Mouse (Mus musculus): ENCODE results near the gene Ckap2l. TPM values are rescaled to one million over a fixed set of nuclear protein-coding genes. Genes with fewer than 3 reads are reported as not detected.

Ckap2l gene
- total RNA-seq, 2 experiments from 2014 or later = 37.8 to 45.4 TPM

DNA sequence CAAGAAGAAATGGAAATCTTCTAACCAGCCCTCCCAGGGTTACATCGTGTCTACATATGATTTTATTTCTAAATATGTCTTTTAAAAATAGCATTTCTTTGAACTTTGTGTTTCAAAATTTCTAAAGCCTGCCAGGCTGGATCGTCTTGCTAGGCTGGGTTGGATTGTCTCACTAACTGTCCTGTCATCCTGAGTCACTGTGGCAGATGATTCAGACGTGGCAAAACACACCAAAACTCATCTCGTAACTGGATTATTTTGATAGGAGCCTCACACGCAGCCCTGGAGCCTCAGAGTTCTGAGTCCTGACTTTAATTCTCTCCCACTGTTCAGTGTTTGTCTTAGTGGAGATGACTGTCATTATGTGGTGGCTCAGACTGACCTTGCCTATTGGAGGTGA is 33.9 kb downstream of the Ckap2l start:
- DNase-seq = no peak

DNA sequence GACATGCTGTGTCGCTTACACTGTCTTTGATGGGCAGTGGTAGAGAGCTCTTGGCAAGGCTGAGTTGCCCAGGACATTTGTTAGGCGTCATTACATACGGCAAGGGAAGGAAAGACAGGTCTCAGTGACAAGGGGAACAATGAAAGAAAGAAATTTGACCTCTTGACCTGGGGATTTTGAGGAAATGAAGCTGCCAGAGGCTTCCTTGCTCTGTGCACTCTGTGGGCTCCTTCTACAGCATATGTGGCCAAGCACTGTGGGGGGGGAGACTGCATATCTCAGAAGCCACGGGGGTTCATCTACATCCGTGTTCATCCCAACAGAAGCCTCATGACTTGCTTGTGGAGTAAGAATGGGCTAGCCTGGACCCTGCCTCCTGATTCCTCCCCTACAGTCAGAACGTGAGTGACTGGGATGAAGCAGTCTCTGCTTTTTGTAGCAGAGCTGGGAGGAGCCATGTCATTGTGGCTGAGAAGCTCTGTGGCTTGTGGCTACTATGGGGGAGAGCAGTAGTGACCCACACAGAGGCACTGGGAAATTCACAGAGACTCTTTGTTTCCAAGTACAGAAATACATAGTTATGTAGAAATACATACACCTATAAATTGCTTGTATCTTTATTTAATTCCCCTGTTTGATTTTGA is 35.7 kb downstream of the Ckap2l start:
- no peak for DNase-seq

DNA sequence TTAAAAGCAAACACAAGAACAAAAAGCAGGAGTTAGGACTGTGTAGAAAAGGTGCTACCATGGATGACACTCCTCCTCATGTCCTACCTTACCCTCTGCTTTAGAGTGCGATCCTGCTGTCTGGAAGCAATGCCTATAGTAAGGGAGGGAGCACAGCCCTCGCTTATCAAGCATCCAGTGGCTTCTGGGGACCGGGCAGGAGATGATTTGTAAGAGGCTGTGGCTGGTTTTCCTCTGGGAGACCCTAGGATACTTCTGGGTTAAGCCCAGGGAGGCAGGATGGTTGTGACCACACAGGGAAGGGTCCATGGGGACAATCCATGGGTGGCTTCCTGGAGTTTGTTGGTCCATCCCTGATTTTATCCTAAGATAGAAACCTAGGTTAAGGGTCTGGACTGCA is 36.4 kb downstream of the Ckap2l start:
- no peak for DNase-seq

DNA sequence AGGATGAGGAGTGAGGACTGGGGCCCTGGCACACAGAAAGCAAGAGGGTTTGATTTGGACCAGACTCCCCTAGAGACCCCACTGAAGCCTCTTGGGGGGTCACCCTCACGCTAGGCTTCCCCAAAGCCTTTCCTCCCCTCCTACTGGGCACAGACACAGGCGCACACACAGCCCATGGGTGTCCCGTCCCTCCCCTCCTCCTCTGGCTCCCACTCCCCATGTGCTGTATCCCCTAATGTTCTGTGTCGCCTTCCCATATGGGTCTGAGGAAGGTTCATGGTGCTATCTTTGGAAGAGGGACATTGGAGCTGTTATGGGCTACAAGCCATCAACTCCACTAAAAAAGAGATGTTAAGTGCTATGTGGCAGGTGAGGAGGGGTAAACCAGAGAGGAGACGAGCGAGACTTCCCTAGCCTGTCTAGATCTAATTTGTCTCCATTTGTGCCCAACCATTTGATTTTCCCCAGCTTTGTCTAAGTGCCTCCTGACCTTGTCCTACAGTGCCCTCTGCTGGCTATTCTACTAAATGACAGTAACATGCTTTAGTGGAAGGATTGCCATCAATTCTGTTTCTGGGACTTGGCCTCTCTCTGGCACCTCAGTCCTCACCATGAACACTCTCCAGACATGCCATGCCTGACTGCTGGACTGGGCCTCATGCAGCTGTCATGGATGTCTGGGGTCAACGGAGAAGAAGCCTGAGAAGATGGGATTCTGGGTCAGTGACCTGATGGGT is 38.4 kb downstream of the Ckap2l start:
- peak; percentile 78 for DNase-seq

DNA sequence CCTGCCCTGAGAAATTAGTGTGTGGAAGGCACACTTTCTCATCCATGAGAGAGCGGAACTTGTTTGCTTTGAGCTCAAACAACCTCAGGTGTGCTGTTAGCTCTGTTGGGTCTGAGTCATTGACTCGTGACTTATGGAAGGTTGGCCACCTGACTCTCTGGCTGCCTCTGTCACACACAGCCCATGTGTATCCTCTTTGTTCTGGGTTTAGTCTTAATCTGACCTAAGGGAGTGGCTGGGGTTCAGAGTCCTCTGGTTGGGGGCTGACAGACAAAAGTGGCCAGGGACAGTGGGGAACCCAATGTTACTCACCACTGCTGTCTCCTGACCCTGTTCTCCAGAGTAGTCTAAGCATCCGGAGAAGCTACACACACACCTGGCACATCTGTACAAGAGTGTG is 39.0 kb downstream of the Ckap2l start:
- no peak for DNase-seq

DNA sequence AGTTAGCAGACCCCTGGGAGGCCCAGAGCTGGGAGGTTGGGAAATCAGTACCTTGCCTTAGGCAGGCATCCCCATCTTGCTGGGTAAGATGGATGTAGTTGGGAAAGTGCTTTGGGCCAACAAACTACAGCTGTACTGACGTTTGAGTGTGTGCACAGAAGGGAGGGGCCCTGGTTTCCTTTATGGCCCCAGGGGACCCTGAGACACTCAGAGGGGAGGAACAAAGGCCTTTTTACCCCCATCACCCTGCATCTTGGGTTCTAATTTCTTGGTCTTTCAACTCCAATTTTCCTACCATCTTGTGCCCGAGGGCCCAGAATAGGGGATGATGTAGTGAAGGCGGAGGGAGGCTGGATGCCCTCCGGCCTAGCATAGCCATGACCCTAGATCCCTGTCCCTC is 41.0 kb downstream of the Ckap2l start:
- DNase-seq = no peak

DNA sequence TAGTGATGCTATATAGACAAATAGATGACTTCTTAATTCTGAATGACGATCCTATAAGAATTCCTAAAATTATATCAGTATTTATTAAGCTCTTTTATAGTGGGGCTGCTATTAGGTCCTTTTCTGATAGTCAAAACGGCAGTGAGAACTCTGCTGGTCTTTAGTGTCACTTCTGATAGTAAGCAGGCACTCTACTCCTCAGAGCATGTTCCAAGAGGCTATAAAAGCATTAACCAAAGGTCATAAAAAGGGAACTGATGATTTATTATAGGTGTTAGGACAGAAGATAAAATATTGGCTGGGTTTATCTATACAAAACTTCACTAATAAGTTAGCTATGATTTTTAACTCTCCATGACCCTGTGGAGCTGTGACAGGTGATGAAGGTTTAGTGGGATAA is 42.9 kb downstream of the Ckap2l start:
- no peak for DNase-seq

DNA sequence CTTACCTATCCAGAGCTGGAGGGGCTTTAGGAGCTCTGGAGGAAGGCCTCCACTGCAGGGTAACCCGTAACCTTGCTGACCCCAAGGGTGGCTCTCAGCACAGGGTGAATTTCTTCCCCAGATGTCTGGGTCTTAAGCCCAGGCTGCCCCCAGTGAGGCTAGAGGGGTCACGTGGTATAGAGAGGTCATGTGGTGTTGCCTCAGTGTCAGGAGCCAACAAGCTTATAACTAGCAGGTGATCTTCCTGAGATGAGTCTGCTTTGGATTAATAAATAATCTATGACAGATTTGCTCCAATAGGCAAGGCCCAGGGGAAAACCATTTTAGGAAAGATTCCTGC is 43.4 kb downstream of the Ckap2l start:
- DNase-seq = no peak

DNA sequence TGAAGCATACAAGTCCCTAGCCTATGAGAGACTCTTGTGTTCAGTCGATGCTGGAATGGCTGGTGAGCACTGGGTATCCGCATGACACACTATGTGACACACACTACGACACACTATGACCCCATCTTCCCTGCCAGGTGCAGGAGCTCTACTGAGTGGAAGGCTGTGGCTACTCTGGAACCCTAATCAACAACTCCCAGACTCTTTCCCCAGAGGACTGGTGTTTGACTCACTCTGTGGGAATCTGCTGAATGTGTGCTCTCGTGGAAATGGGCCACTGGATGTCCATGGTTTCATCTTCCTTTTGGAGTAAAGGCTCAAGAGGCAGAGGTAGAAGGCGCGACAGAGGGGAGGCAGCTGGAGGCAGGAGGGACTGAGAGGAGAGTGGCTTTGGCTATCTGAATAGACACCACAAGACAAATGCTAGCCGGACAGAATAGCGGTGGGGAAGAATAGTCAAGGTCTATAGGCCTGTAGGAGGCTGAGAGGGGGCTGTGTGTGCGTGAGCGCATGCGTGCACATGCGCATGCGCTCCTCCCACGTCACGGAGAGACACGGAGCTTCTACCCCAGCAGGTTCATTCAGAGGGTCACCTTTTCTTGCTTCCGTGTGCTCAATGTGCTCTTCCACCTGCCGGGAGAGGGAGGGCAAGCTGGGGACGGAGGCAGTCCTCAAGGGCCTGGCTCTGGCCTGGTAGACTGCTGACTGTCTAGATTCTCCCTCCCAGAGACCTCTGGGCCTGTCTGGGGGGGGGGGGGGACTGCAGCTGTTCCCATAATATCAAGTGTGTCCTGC is 44.0 kb downstream of the Ckap2l start:
- no peak for DNase-seq

DNA sequence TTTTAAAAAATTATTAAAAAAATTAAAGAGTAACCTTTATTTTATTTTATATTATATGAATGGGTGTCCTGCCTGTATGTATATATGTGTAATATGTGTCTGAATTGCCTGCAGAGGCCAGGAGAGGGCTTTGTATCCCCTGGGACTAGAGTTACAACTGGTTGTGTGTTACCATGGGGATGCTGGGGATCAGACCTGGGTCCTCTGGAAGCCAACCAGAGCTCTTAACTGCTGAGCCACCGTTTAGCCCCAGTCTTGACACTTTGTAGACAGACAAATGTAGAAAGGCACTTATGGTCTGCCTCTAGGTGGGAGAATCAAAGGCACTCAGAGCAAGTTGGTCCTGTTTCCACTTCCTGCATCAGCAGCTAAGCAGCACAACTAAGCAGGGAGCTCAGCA is 47.7 kb downstream of the Ckap2l start:
- DNase-seq = no peak

DNA sequence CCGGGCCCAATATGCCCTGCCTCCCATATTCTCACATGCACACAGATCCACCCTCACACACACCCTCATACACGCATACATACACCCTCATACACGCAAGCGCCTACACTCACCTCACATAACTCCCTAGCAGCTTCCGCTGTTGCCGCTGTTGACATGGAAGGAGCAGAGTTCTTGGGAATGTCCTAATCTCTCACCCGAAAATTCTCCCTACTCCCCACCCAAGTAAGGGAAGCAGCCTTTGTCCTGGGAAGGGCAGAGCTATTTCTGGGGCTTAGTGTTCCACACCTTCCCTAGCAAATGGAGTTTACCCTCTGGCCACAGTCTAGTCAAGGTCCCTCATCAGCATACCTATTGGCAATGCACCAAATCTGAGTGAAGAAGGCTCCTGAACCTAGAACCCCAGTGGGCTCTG is 49.3 kb downstream of the Ckap2l start:
- DNase-seq = no peak

DNA sequence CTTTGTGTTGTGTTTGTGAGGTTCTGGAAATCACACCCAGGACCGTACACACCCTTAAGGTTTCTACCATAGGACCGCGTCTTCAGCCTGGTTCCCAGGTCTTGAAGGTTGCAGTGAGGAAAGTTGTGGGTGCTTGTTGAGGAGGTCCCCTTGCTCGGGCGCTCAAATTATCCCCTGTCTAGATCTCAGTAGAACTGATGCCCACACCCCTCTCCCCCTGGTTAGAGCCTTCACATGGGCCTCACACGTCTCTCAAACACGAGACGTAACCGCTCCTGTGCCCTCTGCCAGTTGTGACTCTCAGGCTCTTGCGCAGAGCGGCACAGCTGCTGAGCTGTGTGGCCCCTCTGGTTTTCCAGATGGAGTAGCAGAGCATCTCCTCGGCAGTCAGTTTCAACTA is 50.1 kb downstream of the Ckap2l start:
- no peak for DNase-seq

DNA sequence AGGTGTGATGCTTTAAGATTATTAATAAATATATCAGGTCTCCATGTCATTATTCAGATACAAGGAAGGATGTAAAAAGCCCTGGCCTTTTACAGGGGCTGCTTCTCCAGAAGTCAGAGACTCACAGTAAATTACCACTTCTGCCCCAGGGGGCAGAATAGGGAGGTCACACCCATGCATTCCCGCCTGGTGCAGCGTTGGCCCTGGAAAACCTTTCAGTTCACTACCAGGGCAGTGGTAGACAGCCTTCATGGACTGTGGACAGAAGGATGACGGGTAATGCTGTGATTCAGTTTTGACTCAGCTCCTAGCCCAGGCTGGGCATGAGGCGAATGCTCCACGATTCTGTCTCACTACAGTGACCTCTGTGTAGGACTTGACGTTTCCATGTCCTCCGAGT is 50.6 kb downstream of the Ckap2l start:
- no peak for DNase-seq

DNA sequence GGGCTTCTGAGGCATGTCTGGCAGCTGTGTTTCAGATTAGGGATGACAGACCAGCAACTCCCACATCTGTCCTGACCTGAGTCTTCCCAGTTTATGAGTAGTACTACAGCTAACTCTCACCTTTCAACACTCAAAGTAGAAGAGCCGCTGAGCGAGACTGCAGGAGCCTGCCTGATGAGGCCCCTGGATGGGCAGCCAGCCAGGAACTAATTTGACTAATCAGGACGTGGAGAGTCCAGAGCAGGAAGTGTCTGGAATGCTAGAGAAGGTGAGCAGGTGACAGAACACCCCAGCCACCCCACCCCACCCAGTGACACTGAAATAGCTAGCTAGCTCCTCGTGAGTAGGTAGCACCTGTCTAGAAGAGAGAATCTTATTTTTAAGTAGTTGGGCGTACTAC is 51.4 kb downstream of the Ckap2l start:
- DNase-seq = peak; percentile 65

DNA sequence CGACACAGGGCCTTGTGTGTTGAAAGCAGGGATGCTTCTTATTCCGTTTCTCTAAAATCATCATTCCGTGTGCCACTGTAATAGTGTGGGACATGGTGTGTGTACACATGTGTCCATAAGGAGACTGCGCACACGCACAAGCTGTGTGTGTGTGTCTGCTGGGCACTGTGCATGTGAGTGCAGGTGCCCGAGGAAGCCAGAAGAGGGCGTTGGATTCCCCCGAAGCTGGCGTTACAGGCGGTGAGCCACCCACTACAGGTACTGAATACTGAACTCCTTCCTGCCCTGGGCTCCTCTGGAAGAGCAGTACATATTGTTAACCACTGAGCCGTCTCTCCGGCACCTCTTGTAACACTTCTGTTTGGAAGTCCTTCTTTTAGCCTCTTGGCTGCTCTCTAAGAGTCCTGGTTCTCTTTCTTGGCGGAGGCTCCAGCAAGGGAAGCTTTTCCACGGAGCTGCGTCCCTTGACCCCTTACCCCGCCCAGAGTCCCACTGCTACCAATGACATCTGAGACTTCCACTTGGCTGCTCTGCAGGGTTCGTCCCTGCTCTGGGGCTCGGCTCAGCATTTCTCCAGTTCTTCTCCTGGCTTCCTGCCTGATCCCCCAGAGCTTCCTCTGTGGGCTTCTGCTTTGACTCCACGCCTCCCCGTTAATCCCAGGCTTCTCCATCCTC is 52.4 kb downstream of the Ckap2l start:
- peak; percentile 33 for DNase-seq

DNA sequence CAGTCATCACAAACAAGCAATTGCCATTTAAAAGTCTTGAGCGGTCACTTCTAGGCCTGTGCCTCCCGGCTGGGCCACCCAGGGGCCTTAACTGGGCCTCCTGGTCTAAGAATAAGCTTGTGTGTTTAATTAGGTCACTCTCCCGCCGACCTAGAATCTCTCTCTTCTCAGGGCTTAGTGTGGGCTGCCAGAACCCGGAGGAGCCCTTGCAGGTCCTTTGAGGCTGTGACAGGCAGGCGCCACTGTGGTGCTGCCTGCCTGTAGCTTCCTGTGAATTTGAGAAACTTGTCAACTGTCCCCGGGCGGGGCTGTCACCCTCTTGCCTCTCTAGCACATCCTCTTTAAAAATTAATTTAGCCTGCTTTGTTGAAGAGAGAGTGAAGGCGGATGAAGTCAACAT is 53.2 kb downstream of the Ckap2l start:
- DNase-seq = peak; percentile 33

DNA sequence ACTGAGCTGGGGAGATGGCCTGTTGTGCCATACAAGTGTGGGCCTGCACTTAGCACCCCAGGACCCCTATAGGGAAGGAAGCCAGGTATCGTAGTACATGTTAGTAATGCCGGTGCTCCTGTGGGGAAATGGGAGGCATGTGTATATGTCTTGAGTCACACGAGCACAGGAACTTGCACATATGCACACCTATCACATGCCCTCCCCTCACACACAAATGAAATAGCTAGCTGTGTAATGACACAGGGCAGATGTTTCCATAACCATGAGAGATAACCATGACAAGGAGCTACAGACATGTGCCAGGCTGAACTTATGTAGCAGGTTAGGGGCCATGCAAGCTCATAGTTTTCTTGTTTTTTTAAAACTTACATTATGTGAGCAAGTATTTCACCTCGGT is 54.0 kb downstream of the Ckap2l start:
- DNase-seq = no peak

DNA sequence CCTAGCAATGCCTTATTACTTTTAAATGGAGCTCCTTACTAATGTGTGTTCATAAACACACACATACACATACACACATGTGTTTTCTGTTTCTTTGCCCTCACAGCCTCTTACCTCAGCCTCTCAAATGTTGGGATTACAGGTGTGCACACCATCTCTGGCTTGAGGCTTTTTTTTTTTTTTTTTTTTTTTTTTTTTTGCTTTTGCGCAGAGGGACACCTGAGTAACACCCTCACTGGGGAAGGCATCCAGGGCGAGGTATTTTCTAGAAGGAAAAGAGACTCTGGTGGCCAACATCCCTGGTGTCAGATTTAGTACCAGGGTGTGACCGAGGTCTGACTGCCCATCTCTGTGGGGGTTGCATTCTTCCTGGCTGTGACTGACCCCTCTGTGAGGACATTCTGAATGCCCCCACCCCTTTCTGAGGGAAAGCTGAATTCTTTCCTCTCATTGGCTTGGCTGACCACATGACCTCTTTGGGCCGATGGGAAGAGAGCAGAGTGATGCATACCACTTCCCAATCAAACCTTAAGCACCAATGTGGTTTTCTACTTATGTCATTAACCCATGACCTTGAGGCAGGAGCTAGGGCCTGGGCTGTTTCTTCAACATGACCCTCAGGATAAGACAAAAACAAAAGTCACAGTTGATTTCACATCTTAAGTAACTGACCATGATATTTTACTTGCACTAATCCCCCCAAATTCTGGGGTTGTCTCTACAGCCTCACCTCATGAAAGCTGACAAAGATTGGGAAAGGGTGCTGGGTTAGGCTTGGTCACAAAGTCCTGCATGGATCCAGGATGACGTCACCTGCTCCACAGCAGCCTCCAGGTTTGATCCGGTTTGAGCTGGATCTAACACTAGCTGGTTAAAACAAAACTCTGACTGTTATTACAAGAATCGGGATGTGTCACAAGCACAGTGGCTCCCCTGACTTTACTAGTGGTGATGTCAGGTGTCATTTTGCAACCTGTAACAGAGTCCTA is 54.9 kb downstream of the Ckap2l start:
- DNase-seq = no peak

DNA sequence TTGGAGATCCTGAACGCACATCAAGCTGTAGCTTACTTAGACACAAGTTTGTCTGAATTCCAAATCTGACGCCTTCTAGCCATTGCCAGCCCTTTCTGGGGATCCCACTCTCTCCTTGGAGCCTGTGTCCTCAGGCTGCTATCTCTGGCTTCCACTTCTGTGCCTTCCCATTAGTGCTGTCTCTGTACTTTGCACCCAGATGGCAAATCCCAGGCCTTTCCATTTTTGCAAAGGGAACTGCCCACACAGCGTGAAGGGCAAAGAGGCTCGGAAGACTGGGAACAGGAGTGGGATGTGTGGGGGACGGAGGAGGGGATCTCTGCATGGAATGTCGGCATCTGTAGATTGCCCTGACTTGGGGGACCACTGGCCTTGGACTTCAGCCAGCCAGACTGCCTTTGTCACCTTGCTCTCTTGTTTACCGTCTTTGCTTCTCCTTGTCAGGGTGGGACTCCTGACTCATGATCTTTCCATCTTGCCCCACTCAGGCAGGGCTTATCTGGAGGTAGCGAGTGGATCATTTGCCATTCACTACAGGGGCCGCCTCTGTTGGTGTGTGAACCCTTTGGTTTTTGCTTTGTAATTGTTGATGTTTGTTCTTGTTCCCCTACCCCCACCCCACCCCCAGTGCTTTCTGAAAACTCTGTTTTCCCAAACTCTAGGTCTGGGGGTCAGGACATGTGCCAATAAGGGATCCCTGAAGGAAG is 56.1 kb downstream of the Ckap2l start:
- DNase-seq = no peak

DNA sequence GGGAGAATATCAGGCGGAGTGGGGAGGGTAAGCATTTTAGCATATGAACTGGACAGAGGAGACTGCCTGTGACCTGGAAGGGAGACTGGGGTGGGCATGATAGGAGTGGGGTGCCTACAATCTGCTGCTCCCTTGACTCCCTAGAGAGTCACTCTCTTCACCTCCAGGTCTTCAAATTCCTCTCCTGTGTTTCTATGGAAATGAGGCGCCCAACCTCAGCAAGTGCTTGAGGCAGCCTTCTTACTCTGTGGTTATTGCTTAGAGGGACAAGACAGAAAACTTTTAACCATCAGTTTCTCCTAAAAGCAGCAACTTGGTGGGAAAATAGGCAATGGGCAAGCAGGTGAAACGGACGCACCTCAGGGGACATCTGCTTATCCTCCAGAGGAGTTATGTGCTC is 60.5 kb downstream of the Ckap2l start:
- no peak for DNase-seq

DNA sequence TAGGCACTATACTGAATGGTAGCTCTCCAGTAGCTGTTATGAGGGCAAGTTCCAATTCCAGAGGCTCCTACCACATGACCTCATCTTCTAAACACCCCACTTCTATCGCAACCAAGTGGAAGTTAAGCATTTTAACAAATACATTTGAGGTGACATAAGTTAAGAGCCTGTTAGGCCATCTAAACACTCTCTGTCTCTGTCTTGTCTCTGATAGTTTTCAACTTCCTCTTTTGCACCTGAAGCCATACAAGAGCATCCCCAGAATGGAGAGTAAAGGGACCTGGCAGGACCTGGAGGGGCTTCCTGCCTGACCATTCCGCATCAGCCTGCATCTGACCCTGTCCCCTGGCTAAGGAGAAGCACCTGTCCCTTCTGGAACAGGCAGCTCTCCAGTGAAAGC is 62.3 kb downstream of the Ckap2l start:
- DNase-seq = no peak
